Mouse (Mus musculus) heart, adult 2 months (tissue): Measurements from ENCODE around the gene Hoxb6.

Experiments used
- CTCF ChIP-seq: fragments of 200-600 bp; IDR thresholded peaks from 2 replicates; pipeline ENCODE4 v1.8.1; 2022; ENCODE audit warnings: antibody characterized with exemption, mild to moderate bottlenecking, moderate library complexity
- EP300 ChIP-seq: fragments of 200-500 bp; IDR thresholded peaks from 2 replicates; pipeline ENCODE4 v1.6.1; 2011; ENCODE audit warnings: low read depth, low read length, control low read depth; ENCODE audit not compliant: insufficient read depth
- POLR2A ChIP-seq: fragments of 200-500 bp; IDR thresholded peaks from 2 replicates; pipeline ENCODE4 v1.6.1; 2011; ENCODE audit warnings: mild to moderate bottlenecking, low read depth, low read length, control low read depth; ENCODE audit not compliant: insufficient read depth

DNA sequence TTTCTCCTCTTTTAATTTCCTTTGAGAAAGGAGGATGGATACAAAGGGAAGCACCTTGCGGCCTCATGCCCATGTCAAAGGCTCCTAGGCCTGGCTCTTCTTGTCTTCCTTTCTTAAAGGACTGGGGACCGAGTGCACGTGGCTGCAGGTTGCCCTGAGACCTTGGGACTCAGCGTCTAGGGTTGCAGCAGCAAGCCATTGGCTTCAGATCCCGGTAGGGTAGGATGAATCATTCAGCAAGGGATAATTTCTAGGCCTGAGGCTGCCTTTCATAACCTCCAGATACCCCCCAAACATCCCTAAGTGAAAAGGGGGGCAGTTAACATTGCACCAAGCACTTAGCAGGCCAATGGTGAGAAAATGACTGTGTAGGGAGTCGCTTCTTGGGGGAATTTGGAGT, 18.8 kb downstream of the Hoxb6 start:
- TF ChIP-seq POLR2A (no peak), CTCF (no peak), EP300 (no peak)
